Mouse (Mus musculus) thymus, adult 2 months (tissue): ENCODE results near the gene Rps5. TPM values are rescaled to one million over a fixed set of nuclear protein-coding genes. Genes with fewer than 3 reads are reported as not detected.

Experiments used
- DNase-seq: peaks from one replicate; pipeline ENCODE4 v3.0.0; 2021
- H3K27ac ChIP-seq: fragments of 200-500 bp; 2 replicates; pipeline ENCODE4 v1.5.1; 2012; ENCODE audit warnings: low read length, control low read depth; ENCODE audit not compliant: control insufficient read depth, insufficient read depth
- H3K27me3 ChIP-seq: fragments of 200-500 bp; 2 replicates; pipeline ENCODE4 v1.6.1; 2012; ENCODE audit warnings: mild to moderate bottlenecking, low read length, moderate library complexity, mixed read lengths; ENCODE audit not compliant: control insufficient read depth, insufficient read depth
- H3K36me3 ChIP-seq: fragments of 200-500 bp; 2 replicates; pipeline ENCODE4 v1.6.1; 2012; ENCODE audit warnings: mild to moderate bottlenecking, low read length, moderate library complexity; ENCODE audit not compliant: control insufficient read depth, insufficient read depth
- H3K4me1 ChIP-seq: fragments of 200-500 bp; replicated peaks from 2 replicates; pipeline ENCODE4 v1.6.1; 2012; ENCODE audit warnings: low read length; ENCODE audit not compliant: control insufficient read depth, insufficient read depth
- H3K4me3 ChIP-seq: fragments of 200-500 bp; 2 replicates; pipeline ENCODE4 v1.5.1; 2012; ENCODE audit warnings: mild to moderate bottlenecking, low read length, control low read depth, moderate library complexity; ENCODE audit not compliant: control insufficient read depth, insufficient read depth
- CTCF ChIP-seq: fragments of 200-500 bp; IDR thresholded peaks from 2 replicates; pipeline ENCODE4 v1.5.1; 2012; ENCODE audit warnings: mild to moderate bottlenecking, control low read depth, low read length, moderate library complexity, borderline replicate concordance; ENCODE audit not compliant: control insufficient read depth, poor library complexity, insufficient read depth; ENCODE audit errors: extremely low read depth
- POLR2A ChIP-seq: fragments of 200-500 bp; IDR thresholded peaks from 2 replicates; pipeline ENCODE4 v1.6.1; 2012; ENCODE audit warnings: mild to moderate bottlenecking, low read length, control low read depth, moderate library complexity; ENCODE audit not compliant: control insufficient read depth, poor library complexity, insufficient read depth; ENCODE audit errors: extremely low read depth
- WGBS: fragments of 180-500 bp; shearing (Covaris S2); methylation state at CpG from one replicate; pipeline ENCODE4 v1.1.7; 2018; 5-methylcytosine and 5-hydroxymethylcytosine counted together
- polyA plus RNA-seq: library from polyadenylated mRNA; depleted of rRNA; stranded (reverse); fragments of >200 nt; gene quantifications from 2 replicates; pipeline ENCODE4 v1.2.3, GENCODE M21; 2012

The Rps5 gene
- polyA plus RNA-seq, 1 experiment, result 2,907 TPM

GRCm38 (mm10) chr7:12949032-12949871 is 27.2 kb downstream of the Rps5 start:
- peaks cover 8% of the 10 kb centered on the region for H3K4me1 ChIP-seq
- peak overlapping the region; percentile 33 for H3K27ac ChIP-seq
- WGBS, result 8% methylated on average over 35 of the region's 35 CpGs
- no peaks in the 10 kb centered on the region for H3K36me3 ChIP-seq
- H3K27me3 ChIP-seq, result no peaks in the 10 kb centered on the region
- peak; percentile 94 for DNase-seq
- TF ChIP-seq POLR2A (peak; percentile 80), CTCF (no peak)
- H3K4me3 ChIP-seq, result peak overlapping the region; percentile 69

GRCm38 (mm10) chr7:12949872-12950229 is 27.8 kb downstream of the Rps5 start:
- no peak for DNase-seq
- H3K27ac ChIP-seq, result peak overlapping the region; percentile 33
- H3K27me3 ChIP-seq, result no peaks in the 10 kb centered on the region
- no peaks in the 10 kb centered on the region for H3K36me3 ChIP-seq
- peaks cover 8% of the 10 kb centered on the region for H3K4me1 ChIP-seq
- H3K4me3 ChIP-seq, result peak overlapping the region; percentile 69
- WGBS, result 1% methylated on average over 16 of the region's 16 CpGs
- TF ChIP-seq POLR2A, result no peak
- TF ChIP-seq CTCF, result no peak

GRCm38 (mm10) chr7:12954896-12955295 is 32.8 kb downstream of the Rps5 start:
- Histone ChIP-seq H3K27ac (no peak overlapping the region), H3K27me3 (no peaks in the 10 kb centered on the region), H3K4me1 (peaks cover 4% of the 10 kb centered on the region; the same call in 1 of the 2 replicates), H3K4me3 (no peak overlapping the region), H3K36me3 (no peaks in the 10 kb centered on the region)
- DNase-seq, result no peak
- no peak for TF ChIP-seq POLR2A
- no peak for TF ChIP-seq CTCF
- 25% methylated on average over 3 of the region's 3 CpGs for WGBS

- Histone ChIP-seq H3K4me3 (no peak overlapping the region), H3K27ac (no peak overlapping the region), H3K36me3 (no peaks in the 10 kb centered on the region), H3K4me1 (peaks cover 7% of the 10 kb centered on the region; the same call in 1 of the 2 replicates), H3K27me3 (no peaks in the 10 kb centered on the region)
- 80% methylated on average over 5 of the region's 5 CpGs for WGBS
- TF ChIP-seq POLR2A (no peak), CTCF (no peak)
- DNase-seq, result no peak
Measured at GRCm38 (mm10) chr7:12957511-12957910, 35.4 kb downstream of the Rps5 start.

GRCm38 (mm10) chr7:12958948-12959347 is 36.9 kb downstream of the Rps5 start:
- Histone ChIP-seq H3K4me1 (peaks cover 8% of the 10 kb centered on the region; the same call in 1 of the 2 replicates), H3K4me3 (no peak overlapping the region), H3K27ac (no peak overlapping the region), H3K27me3 (no peaks in the 10 kb centered on the region), H3K36me3 (no peaks in the 10 kb centered on the region)
- DNase-seq, result no peak
- 79% methylated on average over 4 of the region's 4 CpGs for WGBS
- TF ChIP-seq POLR2A (no peak), CTCF (no peak)

GRCm38 (mm10) chr7:12959718-12960117 is 37.6 kb downstream of the Rps5 start:
- TF ChIP-seq POLR2A (no peak), CTCF (no peak)
- Histone ChIP-seq H3K4me1 (peaks cover 8% of the 10 kb centered on the region; the same call in 1 of the 2 replicates), H3K4me3 (no peak overlapping the region), H3K27me3 (no peaks in the 10 kb centered on the region), H3K36me3 (no peaks in the 10 kb centered on the region), H3K27ac (no peak overlapping the region)
- 91% methylated on average over 4 of the region's 4 CpGs for WGBS
- DNase-seq, result no peak

- under 1% methylated on average over 29 of the region's 29 CpGs for WGBS
- Histone ChIP-seq H3K36me3 (no peaks in the 10 kb centered on the region), H3K4me1 (peaks cover 18% of the 10 kb centered on the region), H3K27me3 (no peaks in the 10 kb centered on the region), H3K4me3 (peak overlapping the region; percentile 84), H3K27ac (peak overlapping the region; percentile 91)
- DNase-seq, result peak; percentile 69
- TF ChIP-seq POLR2A (no peak), CTCF (no peak)
Measured at GRCm38 (mm10) chr7:12961511-12962141, 39.5 kb downstream of the Rps5 start.
